8 mouse cellular contexts compared by ENCODE assay signal in the genomic region with DNA sequence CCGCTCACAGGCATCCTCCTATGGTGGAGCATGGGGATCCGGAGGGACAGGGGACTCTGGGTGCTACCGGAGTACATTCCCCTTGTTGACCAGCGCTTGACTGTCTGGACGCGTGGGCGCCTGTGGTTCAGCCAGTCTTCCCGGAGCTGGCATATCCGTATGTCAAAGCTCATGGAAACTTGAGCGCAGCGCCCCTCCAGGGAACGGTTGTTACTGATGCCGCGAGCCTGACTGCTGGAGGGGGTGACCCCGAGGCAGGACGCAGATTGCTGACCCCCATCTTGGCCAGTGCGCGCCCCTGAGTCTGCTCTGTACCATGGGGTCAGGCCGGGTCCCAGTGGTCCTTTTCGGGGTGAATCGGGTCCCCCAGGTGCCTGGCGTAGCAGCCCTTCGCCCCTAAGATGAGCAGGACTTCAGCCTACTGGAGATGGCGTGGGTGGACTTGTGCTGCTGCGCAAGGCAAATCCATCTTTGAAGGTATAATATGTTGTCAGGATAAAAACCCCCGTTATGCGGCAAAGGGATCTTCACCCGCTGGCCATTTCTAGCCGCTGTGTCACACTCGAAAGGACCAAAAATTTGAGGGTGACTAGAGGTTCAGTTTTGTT. TPM values are rescaled to one million over a fixed set of nuclear protein-coding genes. Genes with fewer than 3 reads are reported as not detected.
DNase-seq lines count a peak whose midpoint lies in the region; ATAC-seq and TF ChIP-seq lines count a peak whose summit lies in the region.

No protein-coding gene starts in this region.

- TF ChIP-seq CTCF in heart, postnatal 0 days (IDR thresholded peaks at IDR 0.05; ENCODE audit: low read depth): peak; percentile 44
- TF ChIP-seq CTCF in liver, adult 2 months (IDR thresholded peaks at IDR 0.05; ENCODE audit: low read depth, low read length): peak; percentile 26; the same call in 1 of the 2 replicates

- H3K27ac ChIP-seq in heart, postnatal 0 days (ENCODE audit: low read depth): peak overlapping the region; percentile 93
- peak overlapping the region; percentile 17; the same call in 1 of the 2 replicates for H3K27ac ChIP-seq in liver, adult 2 months (replicated peaks; ENCODE audit: insufficient read depth, low read depth, low read length)
- H3K27ac ChIP-seq in midbrain, embryonic 16.5 days (ENCODE audit: low read length): peak overlapping the region; percentile 40

- ATAC-seq in cerebellum, adult (ENCODE audit: insufficient number of reproducible peaks, low FRiP score, low TSS enrichment): peak; percentile 54; the same call in 1 of the 2 replicates
- peak; percentile 74 for ATAC-seq in heart, postnatal 0 days (ENCODE audit: insufficient read depth, low read depth)
- ATAC-seq in midbrain, embryonic 16.5 days: peak; percentile 65; the same call in 1 of the 2 replicates

- H3K4me1 ChIP-seq in heart, postnatal 0 days (ENCODE audit: control insufficient read depth, insufficient read depth): peaks cover 11% of the 10 kb centered on the region; the same call in 1 of the 2 replicates
- peaks cover 14% of the 10 kb centered on the region for H3K4me1 ChIP-seq in liver, adult 2 months (ENCODE audit: control insufficient read depth, insufficient read depth, low read length)
- peaks cover 14% of the 10 kb centered on the region for H3K4me1 ChIP-seq in midbrain, embryonic 16.5 days (ENCODE audit: control insufficient read depth, insufficient read depth, low read length)

- under 1% methylated on average over 30 of the region's 30 CpGs for WGBS in heart, postnatal 0 days
- under 1% methylated on average over 30 of the region's 30 CpGs for WGBS in liver, adult 2 months
- under 1% methylated on average over 30 of the region's 30 CpGs for WGBS in midbrain, embryonic 16.5 days

- H3K9me3 ChIP-seq in heart, postnatal 0 days (replicated peaks; ENCODE audit: control insufficient read depth, low read length): no peaks in the 10 kb centered on the region
- no peaks in the 10 kb centered on the region for H3K9me3 ChIP-seq in midbrain, embryonic 16.5 days (replicated peaks; ENCODE audit: control insufficient read depth, low read length, poor library complexity, severe bottlenecking)

- DNase-seq in cerebellum, adult 11 months: no peak
- peak; percentile 62 to 65 for DNase-seq in B cell, adult 2 months
- DNase-seq in embryo, embryonic 10.5 days (ENCODE audit: low spot score): peak; percentile 87
- peak; percentile 76 for DNase-seq in heart, postnatal 0 days (ENCODE audit: low spot score)
- DNase-seq in liver, adult 2 months (ENCODE audit: extremely low read depth, low read depth, low spot score): no peak
- peak; percentile 63 to 67 for DNase-seq in thymus, postnatal 10 days (ENCODE audit: low spot score in 2 of 2)

- H3K9ac ChIP-seq in heart, postnatal 0 days (replicated peaks; ENCODE audit: low read depth, low read length): peak overlapping the region; percentile 72
- H3K9ac ChIP-seq in liver, adult 2 months (ENCODE audit: low read depth, low read length): peak overlapping the region; percentile 80
- peak overlapping the region; percentile 72 for H3K9ac ChIP-seq in midbrain, embryonic 16.5 days (ENCODE audit: low read depth, low read length)

- TF ChIP-seq POLR2A in liver, adult 2 months (IDR thresholded peaks at IDR 0.05; ENCODE audit: extremely low read depth, insufficient read depth, low read length): no peak

- no peaks in the 10 kb centered on the region for H3K79me2 ChIP-seq in liver, adult 2 months (ENCODE audit: control insufficient read depth, insufficient read depth, low read length)

- peak overlapping the region; percentile 73 for H3K4me3 ChIP-seq in heart, postnatal 0 days (ENCODE audit: low read depth, low read length)
- peak overlapping the region; percentile 81 for H3K4me3 ChIP-seq in liver, adult 2 months (ENCODE audit: insufficient read depth, low read depth, low read length)
- peak overlapping the region; percentile 54 for H3K4me3 ChIP-seq in midbrain, embryonic 16.5 days (ENCODE audit: low read depth, low read length)

- no peaks in the 10 kb centered on the region for H3K36me3 ChIP-seq in heart, postnatal 0 days (replicated peaks; ENCODE audit: control insufficient read depth, insufficient read depth, low read length)
- no peaks in the 10 kb centered on the region for H3K36me3 ChIP-seq in liver, adult 2 months (ENCODE audit: control insufficient read depth, insufficient read depth, low read length)
- no peaks in the 10 kb centered on the region for H3K36me3 ChIP-seq in midbrain, embryonic 16.5 days (ENCODE audit: control insufficient read depth, insufficient read depth, low read length)

- TF ChIP-seq EP300 in heart, postnatal 0 days (IDR thresholded peaks at IDR 0.05; ENCODE audit: low read depth): no peak

- no peaks in the 10 kb centered on the region for H3K27me3 ChIP-seq in heart, postnatal 0 days (ENCODE audit: control insufficient read depth, insufficient read depth, low read length)
- H3K27me3 ChIP-seq in liver, adult 2 months (ENCODE audit: control insufficient read depth, insufficient read depth, low read length): no peaks in the 10 kb centered on the region
- H3K27me3 ChIP-seq in midbrain, embryonic 16.5 days (ENCODE audit: control insufficient read depth, insufficient read depth, low read depth, low read length): no peaks in the 10 kb centered on the region

- peak overlapping the region; percentile 77 for H3K4me2 ChIP-seq in heart, postnatal 0 days (ENCODE audit: low read depth, low read length)
- H3K4me2 ChIP-seq in midbrain, embryonic 16.5 days (ENCODE audit: low read length): peak overlapping the region; percentile 100

RNA-seq across cellular contexts. Expression of gene Kmt5a, which starts 0.5 kb away (rescaled TPM):
- total RNA-seq in heart, postnatal 0 days (2014; rRNA removed; ENCODE audit: low replicate concordance): 71.9 and 82.9 TPM in 2 replicates
- polyA plus RNA-seq in heart, postnatal 0 days (2015; fragmentation: Nextera tagmentation; extraction: Ambion mirVana): 26.0 and 27.7 TPM in 2 replicates
- 9.6 and 13.2 TPM in 2 replicates for total RNA-seq in liver, adult 2 months (2014; rRNA removed)
- 14.7 and 15.1 TPM in 2 replicates for polyA plus RNA-seq in liver, adult 2 months (2012; rRNA removed)
- polyA plus RNA-seq in midbrain, embryonic 16.5 days (2015; fragmentation: Nextera tagmentation; extraction: Ambion mirVana): 12.3 and 15.4 TPM in 2 replicates

RNA-seq across cellular contexts. Expression of gene Sbno1, which starts 14.4 kb away (rescaled TPM):
- total RNA-seq in heart, postnatal 0 days (2014; rRNA removed; ENCODE audit: low replicate concordance): 27.0 and 33.8 TPM in 2 replicates
- 46.8 and 52.8 TPM in 2 replicates for polyA plus RNA-seq in heart, postnatal 0 days (2015; fragmentation: Nextera tagmentation; extraction: Ambion mirVana)
- total RNA-seq in liver, adult 2 months (2014; rRNA removed): 33.1 and 36.6 TPM in 2 replicates
- 7.2 and 8.1 TPM in 2 replicates for polyA plus RNA-seq in liver, adult 2 months (2012; rRNA removed)
- 94.5 and 113 TPM in 2 replicates for polyA plus RNA-seq in midbrain, embryonic 16.5 days (2015; fragmentation: Nextera tagmentation; extraction: Ambion mirVana)

RNA-seq across cellular contexts. Expression of gene Rilpl2, which starts 38.0 kb away (rescaled TPM):
- 8.4 and 12.4 TPM in 2 replicates for total RNA-seq in heart, postnatal 0 days (2014; rRNA removed; ENCODE audit: low replicate concordance)
- polyA plus RNA-seq in heart, postnatal 0 days (2015; fragmentation: Nextera tagmentation; extraction: Ambion mirVana): 14.9 and 15.4 TPM in 2 replicates
- total RNA-seq in liver, adult 2 months (2014; rRNA removed): 9.6 and 11.6 TPM in 2 replicates
- 10.1 and 10.4 TPM in 2 replicates for polyA plus RNA-seq in liver, adult 2 months (2012; rRNA removed)
- 25.3 and 29.9 TPM in 2 replicates for polyA plus RNA-seq in midbrain, embryonic 16.5 days (2015; fragmentation: Nextera tagmentation; extraction: Ambion mirVana)

RNA-seq across cellular contexts. Expression of gene Snrnp35, which starts 42.7 kb away (rescaled TPM):
- total RNA-seq in heart, postnatal 0 days (2014; rRNA removed; ENCODE audit: low replicate concordance): 0.50 and 4.4 TPM in 2 replicates
- polyA plus RNA-seq in heart, postnatal 0 days (2015; fragmentation: Nextera tagmentation; extraction: Ambion mirVana): 14.0 and 14.6 TPM in 2 replicates
- total RNA-seq in liver, adult 2 months (2014; rRNA removed): 2.9 and 3.7 TPM in 2 replicates
- 2.2 and 2.5 TPM in 2 replicates for polyA plus RNA-seq in liver, adult 2 months (2012; rRNA removed)
- 19.9 and 21.7 TPM in 2 replicates for polyA plus RNA-seq in midbrain, embryonic 16.5 days (2015; fragmentation: Nextera tagmentation; extraction: Ambion mirVana)

Comparison
In these comparisons a context has a peak if more than half of its experiments do, and no peak if none do; other contexts are left out.
1. DNase-seq: peak in B cell, adult 2 months (2 of 2), embryo, embryonic 10.5 days (single experiment), heart, postnatal 0 days (single experiment) and thymus, postnatal 10 days (2 of 2); none in cerebellum, adult 11 months (single experiment) and liver, adult 2 months (single experiment).
2. H3K27ac ChIP-seq: peak in every context shown above with its lines; median percentile 93 in heart, postnatal 0 days; 40 in midbrain, embryonic 16.5 days; 17 in liver, adult 2 months.
3. Peak in every context shown above with its lines, with median percentiles within 50 percentile points of each other: ATAC-seq, H3K4me3 ChIP-seq and H3K9ac ChIP-seq.